Mouse (Mus musculus): ENCODE results near the gene Crk.

GRCm38 (mm10) chr11:75702761-75703160 is 23.7 kb downstream of the Crk start:
- TF ChIP-seq CTCF (IDR thresholded peaks at IDR 0.05; ENCODE audit: borderline replicate concordance, insufficient read depth, low read depth, low read length) (no peak), POLR2A (IDR thresholded peaks at IDR 0.05; ENCODE audit: borderline replicate concordance, insufficient read depth, low read length) (no peak)

Data from cerebellum, adult 2 months (tissue).